Mouse (Mus musculus) intestine, embryonic 15.5 days (tissue): ENCODE results near the gene Clec2g. TPM values are rescaled to one million over a fixed set of nuclear protein-coding genes. Genes with fewer than 3 reads are reported as not detected.
"Not testable (repeated sequence)": the region's sequence is repeated elsewhere in the genome, so short reads cannot be mapped to it uniquely, and the experiment has no call there.

Experiments used
- ATAC-seq: fragments of 200-750 bp; cut with Nextera tagmentation; 2 replicates; pipeline ENCODE4 v1.8.0; 2017; ENCODE audit warnings: moderate TSS enrichment, moderate library complexity
- H3K27ac ChIP-seq: fragments of 300-500 bp; sonication (generic); 2 replicates; pipeline ENCODE4 v1.5.1; 2015; ENCODE audit warnings: mild to moderate bottlenecking, inconsistent platforms
- H3K27me3 ChIP-seq: fragments of 300-500 bp; sonication (generic); replicated peaks from 2 replicates; pipeline ENCODE4 v1.6.1; 2015; ENCODE audit warnings: inconsistent platforms
- H3K36me3 ChIP-seq: fragments of 300-500 bp; sonication (generic); 2 replicates; pipeline ENCODE4 v1.6.1; 2015; ENCODE audit warnings: inconsistent platforms
- H3K4me1 ChIP-seq: fragments of 300-500 bp; sonication (generic); replicated peaks from 2 replicates; pipeline ENCODE4 v1.6.1; 2015; ENCODE audit warnings: inconsistent platforms
- H3K4me2 ChIP-seq: fragments of 300-500 bp; sonication (generic); replicated peaks from 2 replicates; pipeline ENCODE4 v1.6.1; 2015; ENCODE audit warnings: mild to moderate bottlenecking, inconsistent platforms
- H3K4me3 ChIP-seq: fragments of 300-500 bp; sonication (generic); replicated peaks from 2 replicates; pipeline ENCODE4 v1.5.1; 2015; ENCODE audit warnings: inconsistent platforms
- H3K9ac ChIP-seq: fragments of 300-500 bp; sonication (generic); 2 replicates; pipeline ENCODE4 v1.6.1; 2015; ENCODE audit warnings: inconsistent platforms
- H3K9me3 ChIP-seq: fragments of 300-500 bp; sonication (generic); 2 replicates; pipeline ENCODE4 v1.6.1; 2016; ENCODE audit warnings: inconsistent platforms
- WGBS: fragments of 180-500 bp; shearing (Covaris S2); methylation state at CpG from one replicate; pipeline ENCODE4 v1.1.7; 2015; 5-methylcytosine and 5-hydroxymethylcytosine counted together
- polyA plus RNA-seq: library from polyadenylated mRNA; unstranded; fragments of >200 nt; fragmentation: Nextera tagmentation; extraction: Ambion mirVana; gene quantifications from 2 replicates; pipeline ENCODE4 v1.2.1, GENCODE M21; 2015

Gene Clec2g
- polyA plus RNA-seq, 1 experiment from 2014 or later, result not detected

- not testable (repeated sequence) for ATAC-seq, H3K36me3 ChIP-seq, H3K9me3 ChIP-seq, H3K9ac ChIP-seq, H3K27me3 ChIP-seq, H3K4me3 ChIP-seq, H3K4me1 ChIP-seq, H3K27ac ChIP-seq, H3K4me2 ChIP-seq
These were observed 40.7 kb downstream of the Clec2g start for GRCm38 (mm10) chr6:128974850-128975249.

- H3K4me1 ChIP-seq, result no peaks in the 10 kb centered on the region
- H3K27me3 ChIP-seq, result no peaks in the 10 kb centered on the region
- H3K4me2 ChIP-seq, result no peak overlapping the region
- ATAC-seq, result no peak
- no peak overlapping the region for H3K27ac ChIP-seq
- H3K4me3 ChIP-seq, result no peak overlapping the region
- H3K9ac ChIP-seq, result no peak overlapping the region
- H3K9me3 ChIP-seq, result no peaks in the 10 kb centered on the region
- no peaks in the 10 kb centered on the region for H3K36me3 ChIP-seq
These were observed 42.0 kb downstream of the Clec2g start for GRCm38 (mm10) chr6:128976194-128976593.

- H3K36me3 ChIP-seq, H3K9me3 ChIP-seq, H3K4me2 ChIP-seq, H3K4me3 ChIP-seq, H3K27ac ChIP-seq, H3K9ac ChIP-seq, H3K27me3 ChIP-seq, H3K4me1 ChIP-seq, ATAC-seq: not testable (repeated sequence)
- WGBS, result 75% methylated on average over 4 of the region's 4 CpGs
These were observed 47.9 kb downstream of the Clec2g start for GRCm38 (mm10) chr6:128981951-128982541.

- Histone ChIP-seq H3K36me3 (no peaks in the 10 kb centered on the region), H3K27ac (no peak overlapping the region), H3K4me1 (peaks cover 5% of the 10 kb centered on the region), H3K4me2 (no peak overlapping the region), H3K9me3 (no peaks in the 10 kb centered on the region), H3K4me3 (no peak overlapping the region), H3K27me3 (no peaks in the 10 kb centered on the region), H3K9ac (no peak overlapping the region)
- ATAC-seq, result no peak
- WGBS, result 56% methylated on average over 2 of the region's 2 CpGs
These were observed 58.2 kb downstream of the Clec2g start for GRCm38 (mm10) chr6:128992337-128992736.

GRCm38 (mm10) chr6:128992753-128993152, 58.6 kb downstream of the Clec2g start:
- no peak overlapping the region for H3K27ac ChIP-seq
- peaks cover 5% of the 10 kb centered on the region for H3K4me1 ChIP-seq
- no peak overlapping the region for H3K9ac ChIP-seq
- H3K4me3 ChIP-seq, result no peak overlapping the region
- ATAC-seq, result no peak
- H3K4me2 ChIP-seq, result no peak overlapping the region
- no peaks in the 10 kb centered on the region for H3K36me3 ChIP-seq
- no peaks in the 10 kb centered on the region for H3K9me3 ChIP-seq
- WGBS, result 77% methylated on average over 3 of the region's 3 CpGs
- no peaks in the 10 kb centered on the region for H3K27me3 ChIP-seq

GRCm38 (mm10) chr6:128993221-128993620, 59.0 kb downstream of the Clec2g start:
- Histone ChIP-seq H3K27me3 (no peaks in the 10 kb centered on the region), H3K36me3 (no peaks in the 10 kb centered on the region), H3K27ac (no peak overlapping the region), H3K9ac (no peak overlapping the region), H3K4me2 (no peak overlapping the region), H3K4me1 (peaks cover 5% of the 10 kb centered on the region), H3K4me3 (no peak overlapping the region), H3K9me3 (no peaks in the 10 kb centered on the region)
- 75% methylated on average over 2 of the region's 2 CpGs for WGBS
- no peak for ATAC-seq

GRCm38 (mm10) chr6:128994336-128994735, 60.2 kb downstream of the Clec2g start:
- Histone ChIP-seq H3K36me3 (no peaks in the 10 kb centered on the region), H3K4me3 (no peak overlapping the region), H3K27ac (0 out of 2 replicates have a peak overlapping the region, but pooled peaks have one; percentile 14), H3K27me3 (no peaks in the 10 kb centered on the region), H3K9me3 (no peaks in the 10 kb centered on the region), H3K9ac (no peak overlapping the region), H3K4me2 (no peak overlapping the region), H3K4me1 (peaks cover 5% of the 10 kb centered on the region)
- WGBS, result 75% methylated on average over 4 of the region's 4 CpGs
- ATAC-seq, result no peak

- 0 out of 2 replicates have a peak, but pooled peaks have one; percentile 8 for ATAC-seq
- WGBS, result 70% methylated on average over 5 of the region's 5 CpGs
These were observed 60.6 kb downstream of the Clec2g start for GRCm38 (mm10) chr6:128994742-128995141.

GRCm38 (mm10) chr6:128995250-128996053, 61.3 kb downstream of the Clec2g start:
- 64% methylated on average over 7 of the region's 7 CpGs for WGBS
- Histone ChIP-seq H3K4me3 (no peak overlapping the region), H3K4me2 (peak overlapping the region; percentile 36), H3K4me1 (peaks cover 5% of the 10 kb centered on the region), H3K36me3 (no peaks in the 10 kb centered on the region), H3K27me3 (no peaks in the 10 kb centered on the region), H3K9ac (no peak overlapping the region), H3K9me3 (no peaks in the 10 kb centered on the region), H3K27ac (peak overlapping the region; percentile 80)
- peak; percentile 88 for ATAC-seq

More at GRCm38 (mm10) chr6:128994742-128995141, 60.6 kb downstream of the Clec2g start:
- H3K36me3 ChIP-seq, result no peaks in the 10 kb centered on the region
- 0 out of 2 replicates have a peak overlapping the region, but pooled peaks have one; percentile 14 for H3K27ac ChIP-seq
- H3K27me3 ChIP-seq, result no peaks in the 10 kb centered on the region
- no peak overlapping the region for H3K4me2 ChIP-seq
- no peak overlapping the region for H3K9ac ChIP-seq
- H3K9me3 ChIP-seq, result no peaks in the 10 kb centered on the region
- H3K4me3 ChIP-seq, result no peak overlapping the region
- H3K4me1 ChIP-seq, result peaks cover 5% of the 10 kb centered on the region

GRCm38 (mm10) chr6:128996054-128996767, 62.0 kb downstream of the Clec2g start:
- peak; percentile 39; the same call in 1 of the 2 replicates for ATAC-seq
- Histone ChIP-seq H3K4me2 (peak overlapping the region; percentile 36), H3K27ac (peak overlapping the region; percentile 80), H3K4me1 (peaks cover 5% of the 10 kb centered on the region), H3K27me3 (no peaks in the 10 kb centered on the region), H3K36me3 (no peaks in the 10 kb centered on the region), H3K9ac (0 out of 2 replicates have a peak overlapping the region, but pooled peaks have one; percentile 13), H3K9me3 (no peaks in the 10 kb centered on the region), H3K4me3 (no peak overlapping the region)
- WGBS, result 44% methylated on average over 3 of the region's 3 CpGs

- no peaks in the 10 kb centered on the region for H3K9me3 ChIP-seq
- H3K4me2 ChIP-seq, result peak overlapping the region; percentile 36
- H3K27ac ChIP-seq, result peak overlapping the region; percentile 80; the same call in 1 of the 2 replicates
- H3K4me1 ChIP-seq, result peaks cover 5% of the 10 kb centered on the region
- no peaks in the 10 kb centered on the region for H3K27me3 ChIP-seq
- H3K9ac ChIP-seq, result 0 out of 2 replicates have a peak overlapping the region, but pooled peaks have one; percentile 13
- 63% methylated on average over 13 of the region's 13 CpGs for WGBS
- no peak overlapping the region for H3K4me3 ChIP-seq
- ATAC-seq, result no peak
- H3K36me3 ChIP-seq, result no peaks in the 10 kb centered on the region
These were observed 62.7 kb downstream of the Clec2g start for GRCm38 (mm10) chr6:128996768-128997442.

GRCm38 (mm10) chr6:129001392-129001791, 67.2 kb downstream of the Clec2g start:
- H3K4me1 ChIP-seq, result peaks cover 2% of the 10 kb centered on the region; the same call in 1 of the 2 replicates
- H3K4me3 ChIP-seq, result no peak overlapping the region
- H3K27me3 ChIP-seq, result no peaks in the 10 kb centered on the region
- no peak overlapping the region for H3K4me2 ChIP-seq
- WGBS, result 83% methylated on average over 2 of the region's 2 CpGs
- no peaks in the 10 kb centered on the region for H3K36me3 ChIP-seq
- ATAC-seq, result no peak
- H3K9ac ChIP-seq, result no peak overlapping the region
- H3K27ac ChIP-seq, result no peak overlapping the region
- no peaks in the 10 kb centered on the region for H3K9me3 ChIP-seq
